Mouse (Mus musculus): ENCODE data around the gene Bsg.

Gene Bsg

DNA sequence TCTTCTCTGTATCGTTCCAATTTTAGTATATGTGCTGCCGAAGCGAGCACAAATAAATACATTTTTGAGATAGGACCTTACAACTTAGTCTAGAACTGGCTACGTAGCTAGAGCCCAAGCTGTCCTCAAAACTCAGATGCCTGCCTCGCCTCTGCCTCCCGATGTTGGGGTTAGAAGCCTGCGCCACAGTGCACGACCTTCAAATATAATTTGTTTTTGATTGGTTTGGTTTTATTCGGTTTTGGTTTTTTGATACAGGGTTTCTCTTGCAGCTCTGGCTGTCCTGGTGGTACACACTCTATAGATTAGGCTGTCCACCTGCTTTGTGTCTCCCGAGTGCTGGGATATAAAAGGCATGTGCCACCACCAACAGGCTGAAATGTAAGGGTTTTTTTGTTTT, 750 bp upstream of the Bsg start:
- no peak for DNase-seq (ENCODE audit: low read depth in 1 of 2, low spot score in 2 of 2)

GRCm38 (mm10) chr10:79704970-79705360, 674 bp downstream of the Bsg start:
- no peak for DNase-seq (ENCODE audit: low read depth in 1 of 2, low spot score in 2 of 2)

GRCm38 (mm10) chr10:79705951-79706350, 1.7 kb downstream of the Bsg start:
- no peak for DNase-seq (ENCODE audit: low read depth in 1 of 2, low spot score in 2 of 2)

GRCm38 (mm10) chr10:79706406-79707094, 2.3 kb downstream of the Bsg start:
- DNase-seq (ENCODE audit: low read depth in 1 of 2, low spot score in 2 of 2), result no peak

GRCm38 (mm10) chr10:79707162-79707561, 2.9 kb downstream of the Bsg start:
- DNase-seq (ENCODE audit: low read depth in 1 of 2, low spot score in 2 of 2), result no peak

DNA sequence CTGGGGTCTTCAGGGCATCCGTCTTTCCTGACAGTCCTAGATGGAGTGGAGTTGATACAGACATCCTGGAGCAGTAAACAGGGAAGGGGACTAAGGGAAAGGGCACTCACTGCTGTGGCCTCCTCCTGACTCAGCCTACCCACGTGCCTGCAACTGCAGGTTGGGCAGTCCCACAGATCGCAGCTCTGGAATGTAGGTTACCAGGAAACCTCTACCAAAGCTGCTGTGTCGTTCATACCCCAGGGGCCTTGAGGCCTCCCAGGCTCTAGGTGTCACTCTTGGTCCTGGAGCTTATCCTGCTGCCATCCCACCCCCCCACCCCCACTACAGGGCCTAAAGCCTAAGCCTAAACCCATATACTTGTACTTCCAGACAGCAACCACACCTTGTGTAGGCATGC, 3.5 kb downstream of the Bsg start:
- DNase-seq (ENCODE audit: low read depth in 1 of 2, low spot score in 2 of 2), result no peak

- DNase-seq (ENCODE audit: low read depth in 1 of 2, low spot score in 2 of 2), result no peak
Measured at GRCm38 (mm10) chr10:79708668-79709067, 4.4 kb downstream of the Bsg start.

GRCm38 (mm10) chr10:79709307-79709706, 5.0 kb downstream of the Bsg start:
- DNase-seq (ENCODE audit: low read depth in 1 of 2, low spot score in 2 of 2), result no peak

DNA sequence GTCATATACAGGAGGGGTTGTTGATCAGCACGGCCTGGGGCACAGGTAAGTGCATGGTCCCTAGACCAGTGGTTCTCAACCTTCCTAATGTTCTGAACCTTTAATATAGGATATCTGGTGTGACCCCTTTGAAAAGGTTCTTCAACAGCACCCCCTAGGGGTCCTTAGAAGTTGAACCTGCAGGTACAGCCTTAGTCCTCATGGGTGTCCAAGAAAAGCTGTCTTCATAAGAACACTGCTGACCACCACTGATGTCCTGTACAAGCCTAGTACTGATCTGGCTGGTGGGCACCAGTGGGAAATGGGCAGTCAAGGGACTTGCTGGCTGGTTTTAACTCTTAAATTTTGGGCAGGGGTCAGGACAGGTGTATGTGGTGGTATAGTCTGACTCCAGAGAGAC, 7.7 kb downstream of the Bsg start:
- DNase-seq (ENCODE audit: low read depth in 1 of 2, low spot score in 2 of 2), result no peak

- peak in 1 of 2 experiments; percentile 51 for DNase-seq (ENCODE audit: low read depth in 1 of 2, low spot score in 2 of 2)
Measured at GRCm38 (mm10) chr10:79712499-79713126, 8.3 kb downstream of the Bsg start.

GRCm38 (mm10) chr10:79713163-79713562, 8.9 kb downstream of the Bsg start:
- DNase-seq (ENCODE audit: low read depth in 1 of 2, low spot score in 2 of 2), result no peak

- no peak for DNase-seq (ENCODE audit: low read depth in 1 of 2, low spot score in 2 of 2)
Measured at GRCm38 (mm10) chr10:79714996-79715395, 10.7 kb downstream of the Bsg start.

DNA sequence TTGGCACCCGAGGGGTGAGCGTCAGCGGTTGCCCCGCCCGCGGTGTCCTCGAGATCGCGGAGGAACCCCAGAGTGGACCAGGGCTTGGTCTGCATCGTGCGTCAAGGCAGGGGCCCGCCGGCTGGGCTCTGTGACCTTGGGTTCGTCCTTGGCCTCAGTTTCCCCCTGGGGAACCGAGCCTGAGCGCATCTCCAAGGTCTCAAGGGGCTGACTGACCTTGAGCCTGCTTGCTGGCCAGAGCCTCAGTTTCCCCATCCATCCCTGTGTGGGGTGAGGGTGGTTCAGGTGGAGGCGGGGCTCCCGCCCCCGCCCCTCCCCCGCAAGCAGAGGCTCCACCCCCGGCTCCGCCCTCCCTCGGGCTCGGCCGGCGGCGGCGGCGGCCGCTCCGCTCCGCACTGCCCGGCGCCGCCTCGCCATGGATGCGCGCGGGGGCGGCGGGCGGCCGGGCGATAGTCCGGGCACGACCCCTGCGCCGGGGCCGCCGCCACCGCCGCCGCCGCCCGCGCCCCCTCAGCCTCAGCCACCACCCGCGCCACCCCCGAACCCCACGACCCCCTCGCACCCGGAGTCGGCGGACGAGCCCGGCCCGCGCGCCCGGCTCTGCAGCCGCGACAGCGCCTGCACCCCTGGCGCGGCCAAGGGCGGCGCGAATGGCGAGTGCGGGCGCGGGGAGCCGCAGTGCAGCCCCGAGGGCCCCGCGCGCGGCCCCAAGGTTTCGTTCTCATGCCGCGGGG, 12.1 kb downstream of the Bsg start, which contains the start of gene Hcn2:
Gene Hcn2 (plus strand): TSS at position 381 of the 734 bp plus-strand sequence.
- DNase-seq (ENCODE audit: low read depth in 1 of 2, low spot score in 2 of 2), result no peak

GRCm38 (mm10) chr10:79716988-79717355, 12.7 kb downstream of the Bsg start:
- no peak for DNase-seq (ENCODE audit: low read depth in 1 of 2, low spot score in 2 of 2)

GRCm38 (mm10) chr10:79717640-79718357, 13.5 kb downstream of the Bsg start:
- DNase-seq (ENCODE audit: low read depth in 1 of 2, low spot score in 2 of 2), result no peak

GRCm38 (mm10) chr10:79721089-79721488, 16.8 kb downstream of the Bsg start:
- no peak for DNase-seq (ENCODE audit: low read depth in 1 of 2, low spot score in 2 of 2)

DNA sequence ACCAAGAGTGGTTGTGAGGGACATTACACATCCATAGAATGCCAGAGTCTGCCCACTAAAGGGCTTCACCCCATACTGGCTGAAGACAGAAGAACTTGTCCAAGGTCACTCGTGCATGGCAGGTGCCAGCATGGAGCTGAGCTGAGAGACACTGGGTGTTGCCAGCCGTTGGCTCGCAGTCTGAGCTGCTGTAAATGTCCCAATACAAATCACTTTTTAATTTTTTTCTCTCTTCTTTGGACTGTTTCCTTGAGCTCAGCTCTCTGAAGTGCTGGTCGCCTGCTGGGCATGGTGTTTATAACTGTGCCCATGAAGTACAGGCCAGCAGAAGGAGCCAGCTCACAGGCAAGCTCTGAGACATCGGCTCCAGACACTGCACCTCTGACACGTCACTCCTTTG, 18.8 kb downstream of the Bsg start:
- DNase-seq (ENCODE audit: low read depth in 1 of 2, low spot score in 2 of 2), result no peak

GRCm38 (mm10) chr10:79723692-79724091, 19.4 kb downstream of the Bsg start:
- DNase-seq (ENCODE audit: low read depth in 1 of 2, low spot score in 2 of 2), result no peak

DNA sequence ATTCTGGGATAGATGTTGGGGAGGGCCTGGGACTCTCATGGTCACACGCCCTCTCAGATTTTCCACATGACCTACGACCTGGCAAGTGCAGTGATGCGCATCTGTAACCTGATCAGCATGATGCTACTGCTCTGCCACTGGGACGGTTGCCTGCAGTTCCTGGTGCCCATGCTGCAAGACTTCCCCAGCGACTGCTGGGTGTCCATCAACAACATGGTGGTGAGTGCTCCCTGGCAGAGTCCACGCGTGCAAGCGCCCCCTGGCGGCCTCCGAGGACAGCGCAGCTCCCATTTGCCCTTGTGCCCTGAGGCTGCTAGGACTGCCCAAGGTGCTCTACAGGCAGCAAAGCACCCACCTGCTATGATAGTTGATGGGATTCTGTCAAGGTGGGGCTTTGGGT, 21.8 kb downstream of the Bsg start:
- peak; percentile 26 to 54 for DNase-seq (ENCODE audit: low read depth in 1 of 2, low spot score in 2 of 2)

DNA sequence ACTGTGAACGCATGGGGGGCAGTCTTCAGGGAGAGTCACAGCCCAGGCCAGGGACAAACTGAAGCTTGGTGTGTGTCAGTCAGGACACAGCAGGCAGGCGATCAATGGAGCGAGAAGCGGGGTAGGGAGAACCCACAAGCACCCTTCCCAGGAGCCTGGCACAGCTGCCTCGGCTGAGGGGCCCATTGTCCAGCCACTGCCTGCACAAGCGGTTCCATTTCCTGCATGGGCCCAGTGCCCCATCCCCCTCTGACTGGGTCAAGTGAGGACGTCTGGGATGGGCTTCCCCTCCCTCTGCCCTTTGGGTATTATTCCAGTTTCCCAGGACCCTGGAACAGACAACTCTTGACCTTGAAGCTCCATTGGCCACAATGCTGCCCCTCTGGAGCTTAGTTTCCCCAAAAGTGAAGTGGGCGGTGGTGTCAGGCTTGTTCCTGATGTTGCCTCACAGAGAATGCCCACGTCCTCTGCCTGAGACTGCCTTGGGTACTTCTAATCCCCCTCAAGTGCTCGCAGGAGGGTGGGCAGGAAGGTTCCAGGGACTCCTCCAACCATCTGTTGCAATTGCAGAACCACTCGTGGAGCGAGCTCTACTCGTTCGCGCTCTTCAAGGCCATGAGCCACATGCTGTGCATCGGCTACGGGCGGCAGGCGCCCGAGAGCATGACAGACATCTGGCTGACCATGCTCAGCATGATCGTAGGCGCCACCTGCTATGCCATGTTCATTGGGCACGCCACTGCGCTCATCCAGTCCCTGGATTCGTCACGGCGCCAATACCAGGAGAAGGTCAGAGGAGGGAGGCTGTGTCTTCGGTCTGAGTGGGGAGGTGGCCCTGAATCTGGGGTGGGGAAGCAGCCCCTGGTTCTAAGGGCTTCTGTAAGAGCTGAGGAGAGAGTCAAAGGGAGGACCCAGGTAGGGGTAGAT, 24.3 kb downstream of the Bsg start:
- DNase-seq (ENCODE audit: low read depth in 1 of 2, low spot score in 2 of 2), result no peak
